Mouse (Mus musculus): ENCODE data around the gene Taf10. TPM values are rescaled to one million over a fixed set of nuclear protein-coding genes. Genes with fewer than 3 reads are reported as not detected.
"Not testable (repeated sequence)": the region's sequence is repeated elsewhere in the genome, so short reads cannot be mapped to it uniquely, and the experiment has no call there.

The Taf10 gene
- total and polyA plus RNA-seq, 3 experiments = 202 to 353 (median 263) TPM

GRCm38 (mm10) chr7:105743246-105743925, 775 bp downstream of the Taf10 start:
- TF ChIP-seq POLR2AphosphoS5 (IDR thresholded peaks at IDR 0.05; ENCODE audit: insufficient replicate concordance, low read depth, low read length) = 0 out of 2 replicates have a peak, but pooled peaks have one; percentile 65
- DNase-seq (ENCODE audit: low spot score); H3K9me3 ChIP-seq (replicated peaks); ATAC-seq (ENCODE audit: extremely low read depth, insufficient number of reproducible peaks, low FRiP score, poor library complexity, severe bottlenecking); H3K27me3 ChIP-seq (ENCODE audit: insufficient read depth, low read length): not testable (repeated sequence)
- peaks cover 77% of the 10 kb centered on the region for H3K36me3 ChIP-seq (replicated peaks)
- peaks cover 62% of the 10 kb centered on the region for H3K4me1 ChIP-seq (ENCODE audit: insufficient read depth, low read depth, low read length)
- peak overlapping the region; percentile 98 for H3K4me3 ChIP-seq (ENCODE audit: low read depth, low read length)

- ATAC-seq (ENCODE audit: extremely low read depth, insufficient number of reproducible peaks, low FRiP score, poor library complexity, severe bottlenecking); DNase-seq (ENCODE audit: low spot score); H3K9me3 ChIP-seq (replicated peaks); H3K27me3 ChIP-seq (ENCODE audit: insufficient read depth, low read length): not testable (repeated sequence)
- peak overlapping the region; percentile 98; the same call in 1 of the 2 replicates for H3K4me3 ChIP-seq (ENCODE audit: low read depth, low read length)
- H3K4me1 ChIP-seq (ENCODE audit: insufficient read depth, low read depth, low read length) = peaks cover 69% of the 10 kb centered on the region
- peaks cover 70% of the 10 kb centered on the region for H3K36me3 ChIP-seq (replicated peaks)
Observed at GRCm38 (mm10) chr7:105742539-105743215, 1.5 kb downstream of the Taf10 start.

- Histone ChIP-seq H3K4me3 (ENCODE audit: low read depth, low read length) (no peak overlapping the region), H3K36me3 (replicated peaks) (peaks cover 63% of the 10 kb centered on the region), H3K4me1 (ENCODE audit: insufficient read depth, low read depth, low read length) (peaks cover 75% of the 10 kb centered on the region), H3K9me3 (replicated peaks) (no peaks in the 10 kb centered on the region), H3K27me3 (ENCODE audit: insufficient read depth, low read length) (no peaks in the 10 kb centered on the region)
- no peak for ATAC-seq (ENCODE audit: extremely low read depth, insufficient number of reproducible peaks, low FRiP score, poor library complexity, severe bottlenecking)
- TF ChIP-seq CTCF (IDR thresholded peaks at IDR 0.05; ENCODE audit: low read depth, low read length) = no peak
- no peak for TF ChIP-seq TAL1 (conservative IDR thresholded peaks at IDR 0.05; ENCODE audit: low read depth, low read length)
- no peak for TF ChIP-seq POLR2AphosphoS5 (IDR thresholded peaks at IDR 0.05; ENCODE audit: insufficient replicate concordance, low read depth, low read length)
- TF ChIP-seq GATA1 (IDR thresholded peaks at IDR 0.05; ENCODE audit: borderline replicate concordance, low read length) = no peak
- TF ChIP-seq GATA2 (IDR thresholded peaks at IDR 0.05; ENCODE audit: borderline replicate concordance, low read depth, low read length) = no peak
- no peak for DNase-seq (ENCODE audit: low spot score)
Observed at GRCm38 (mm10) chr7:105741978-105742377, 2.2 kb downstream of the Taf10 start.

GRCm38 (mm10) chr7:105740851-105741250, 3.3 kb downstream of the Taf10 start:
- Histone ChIP-seq H3K9me3 (replicated peaks) (no peaks in the 10 kb centered on the region), H3K4me3 (ENCODE audit: low read depth, low read length) (no peak overlapping the region), H3K27me3 (ENCODE audit: insufficient read depth, low read length) (no peaks in the 10 kb centered on the region), H3K36me3 (replicated peaks) (peaks cover 52% of the 10 kb centered on the region), H3K4me1 (ENCODE audit: insufficient read depth, low read depth, low read length) (peaks cover 76% of the 10 kb centered on the region)
- ATAC-seq (ENCODE audit: extremely low read depth, insufficient number of reproducible peaks, low FRiP score, poor library complexity, severe bottlenecking) (no peak), DNase-seq (ENCODE audit: low spot score) (no peak)
- TF ChIP-seq POLR2AphosphoS5 (IDR thresholded peaks at IDR 0.05; ENCODE audit: insufficient replicate concordance, low read depth, low read length) (no peak), GATA2 (IDR thresholded peaks at IDR 0.05; ENCODE audit: borderline replicate concordance, low read depth, low read length) (no peak), CTCF (IDR thresholded peaks at IDR 0.05; ENCODE audit: low read depth, low read length) (no peak), GATA1 (IDR thresholded peaks at IDR 0.05; ENCODE audit: borderline replicate concordance, low read length) (no peak), TAL1 (conservative IDR thresholded peaks at IDR 0.05; ENCODE audit: low read depth, low read length) (no peak)

GRCm38 (mm10) chr7:105740089-105740795, 3.9 kb downstream of the Taf10 start:
- ATAC-seq (ENCODE audit: extremely low read depth, insufficient number of reproducible peaks, low FRiP score, poor library complexity, severe bottlenecking) = no peak
- Histone ChIP-seq H3K36me3 (replicated peaks) (peaks cover 51% of the 10 kb centered on the region), H3K9me3 (replicated peaks) (no peaks in the 10 kb centered on the region), H3K4me1 (ENCODE audit: insufficient read depth, low read depth, low read length) (peaks cover 79% of the 10 kb centered on the region), H3K27me3 (ENCODE audit: insufficient read depth, low read length) (no peaks in the 10 kb centered on the region), H3K4me3 (ENCODE audit: low read depth, low read length) (no peak overlapping the region)
- TF ChIP-seq CTCF (IDR thresholded peaks at IDR 0.05; ENCODE audit: low read depth, low read length) (no peak), GATA1 (IDR thresholded peaks at IDR 0.05; ENCODE audit: borderline replicate concordance, low read length) (no peak), POLR2AphosphoS5 (IDR thresholded peaks at IDR 0.05; ENCODE audit: insufficient replicate concordance, low read depth, low read length) (peak; percentile 86)
- DNase-seq (ENCODE audit: low spot score) = no peak

- Histone ChIP-seq H3K4me3 (ENCODE audit: low read depth, low read length) (peak overlapping the region; percentile 44; the same call in 1 of the 2 replicates), H3K9me3 (replicated peaks) (no peaks in the 10 kb centered on the region), H3K4me1 (ENCODE audit: insufficient read depth, low read depth, low read length) (peaks cover 82% of the 10 kb centered on the region), H3K36me3 (replicated peaks) (peaks cover 61% of the 10 kb centered on the region), H3K27me3 (ENCODE audit: insufficient read depth, low read length) (no peaks in the 10 kb centered on the region)
- peak; percentile 63 for DNase-seq (ENCODE audit: low spot score)
- ATAC-seq (ENCODE audit: extremely low read depth, insufficient number of reproducible peaks, low FRiP score, poor library complexity, severe bottlenecking) = no peak
- TF ChIP-seq POLR2AphosphoS5 (IDR thresholded peaks at IDR 0.05; ENCODE audit: insufficient replicate concordance, low read depth, low read length) = no peak
- TF ChIP-seq GATA1 (IDR thresholded peaks at IDR 0.05; ENCODE audit: borderline replicate concordance, low read length) = no peak
- no peak for TF ChIP-seq TAL1 (conservative IDR thresholded peaks at IDR 0.05; ENCODE audit: low read depth, low read length)
- TF ChIP-seq CTCF (IDR thresholded peaks at IDR 0.05; ENCODE audit: low read depth, low read length) = no peak
- TF ChIP-seq GATA2 (IDR thresholded peaks at IDR 0.05; ENCODE audit: borderline replicate concordance, low read depth, low read length) = no peak
Observed at GRCm38 (mm10) chr7:105738948-105739347, 5.2 kb downstream of the Taf10 start.

All from G1E (cell line).